Mouse (Mus musculus) C2C12 (cell line): ENCODE results near the gene Wwp2. TPM values are rescaled to one million over a fixed set of nuclear protein-coding genes. Genes with fewer than 3 reads are reported as not detected.

Experiments used
- H3K27me3 ChIP-seq: one replicate; pipeline ENCODE4 v1.6.1; 2011; ENCODE audit not compliant: control insufficient read depth, insufficient read depth, insufficient read length
- H3K36me3 ChIP-seq: one replicate; pipeline ENCODE4 v1.6.1; 2011; ENCODE audit not compliant: control insufficient read depth, insufficient read depth
- H3K4me3 ChIP-seq: one replicate; pipeline ENCODE4 v1.5.1; 2011; ENCODE audit warnings: mild to moderate bottlenecking, control low read depth; ENCODE audit not compliant: poor library complexity, insufficient read depth, severe bottlenecking
- H3K79me2 ChIP-seq: one replicate; pipeline ENCODE4 v1.6.1; 2011; ENCODE audit not compliant: control insufficient read depth, insufficient read depth
- H3K79me3 ChIP-seq: one replicate; pipeline ENCODE4 v1.6.1; 2011; ENCODE audit warnings: low read depth, control low read depth
- H3ac ChIP-seq: one replicate; pipeline ENCODE3; 2011; ENCODE audit warnings: low read depth; ENCODE audit not compliant: control insufficient read depth, insufficient read length
- CEBPB ChIP-seq: IDR thresholded peaks from one replicate; pipeline ENCODE4 v1.6.1; 2011; ENCODE audit warnings: low read depth, mild to moderate bottlenecking, control low read depth, moderate library complexity
- CTCF ChIP-seq: IDR thresholded peaks from one replicate; pipeline ENCODE4 v1.5.1; 2011; ENCODE audit not compliant: control insufficient read depth, insufficient read depth, insufficient read length
- FOSL1 ChIP-seq: IDR thresholded peaks from one replicate; pipeline ENCODE4 v1.8.0; 2011; ENCODE audit warnings: mild to moderate bottlenecking, low read length; ENCODE audit not compliant: poor library complexity, insufficient read depth, severe bottlenecking
- MAX ChIP-seq: IDR thresholded peaks from one replicate; pipeline ENCODE4 v1.6.1; 2011; ENCODE audit warnings: mild to moderate bottlenecking, control low read depth
- MYOD1 ChIP-seq: IDR thresholded peaks from one replicate; pipeline ENCODE4 v1.6.1; 2011; ENCODE audit warnings: low read depth; ENCODE audit not compliant: control insufficient read depth, insufficient read length
- MYOG ChIP-seq: IDR thresholded peaks from one replicate; pipeline ENCODE4 v1.6.1; 2011; ENCODE audit not compliant: control insufficient read depth, insufficient read length; ENCODE audit errors: extremely low read depth
- USF1 ChIP-seq: IDR thresholded peaks from one replicate; pipeline ENCODE4 v1.6.1; 2011; ENCODE audit warnings: low read depth, mild to moderate bottlenecking, control low read depth, moderate library complexity
- polyA plus RNA-seq: library from polyadenylated mRNA; unstranded; fragments of >200 nt; fragmentation: generic; extraction: Trizol; gene quantifications from one replicate; pipeline ENCODE4 v1.2.1, GENCODE M21; 2012; ENCODE audit warnings: missing spikeins

Gene Wwp2
- polyA plus RNA-seq, 1 experiment = 78.8 TPM

GRCm38 (mm10) chr8:107417001-107417400, 19.2 kb upstream of the Wwp2 start:
- peaks cover 66% of the 10 kb centered on the region for H3K79me2 ChIP-seq
- H3K79me3 ChIP-seq = peaks cover 30% of the 10 kb centered on the region
- TF ChIP-seq MAX (no peak), CEBPB (no peak), MYOG (no peak), CTCF (no peak)
- H3ac ChIP-seq = no peak overlapping the region
- no peaks in the 10 kb centered on the region for H3K27me3 ChIP-seq
- no peak overlapping the region for H3K4me3 ChIP-seq
- peaks cover 97% of the 10 kb centered on the region for H3K36me3 ChIP-seq

- Histone ChIP-seq H3K79me2 (peaks cover 57% of the 10 kb centered on the region), H3K4me3 (peak overlapping the region; percentile 87), H3K36me3 (peaks cover 44% of the 10 kb centered on the region), H3ac (peak overlapping the region; percentile 100), H3K27me3 (no peaks in the 10 kb centered on the region), H3K79me3 (peaks cover 48% of the 10 kb centered on the region)
- no peak for TF ChIP-seq FOSL1
- no peak for TF ChIP-seq USF1
- no peak for TF ChIP-seq MAX
- no peak for TF ChIP-seq CEBPB
- TF ChIP-seq MYOD1 = no peak
- TF ChIP-seq MYOG = no peak
- TF ChIP-seq CTCF = no peak
These were observed 12.0 kb upstream of the Wwp2 start for GRCm38 (mm10) chr8:107424176-107424575.

GRCm38 (mm10) chr8:107424597-107425229, 11.5 kb upstream of the Wwp2 start, which contains the start of gene Nob1:
Nob1 (minus strand) TSS chr8:107425051.
- Histone ChIP-seq H3K4me3 (peak within 1 kb of the TSS; percentile 87), H3K79me2 (peaks cover 52% of the 10 kb centered on the region), H3K36me3 (peaks cover 41% of the 10 kb centered on the region), H3ac (peak within 1 kb of the TSS; percentile 100), H3K27me3 (no peaks in the 10 kb centered on the region), H3K79me3 (peaks cover 47% of the 10 kb centered on the region)
- peak; percentile 94 for TF ChIP-seq MAX
- peak; percentile 97 for TF ChIP-seq CTCF
- no peak for TF ChIP-seq MYOG
- peak; percentile 80 for TF ChIP-seq MYOD1

- H3K79me2 ChIP-seq = peaks cover 47% of the 10 kb centered on the region
- H3K4me3 ChIP-seq = no peak overlapping the region
- H3K36me3 ChIP-seq = peaks cover 36% of the 10 kb centered on the region
- peaks cover 43% of the 10 kb centered on the region for H3K79me3 ChIP-seq
- no peaks in the 10 kb centered on the region for H3K27me3 ChIP-seq
- no peak overlapping the region for H3ac ChIP-seq
- TF ChIP-seq MYOD1 (no peak), CTCF (no peak), CEBPB (no peak), FOSL1 (no peak), USF1 (no peak), MYOG (no peak), MAX (no peak)
These were observed 11.0 kb upstream of the Wwp2 start for GRCm38 (mm10) chr8:107425230-107425597.

- Histone ChIP-seq H3K27me3 (no peaks in the 10 kb centered on the region), H3K4me3 (no peak overlapping the region), H3K36me3 (no peaks in the 10 kb centered on the region), H3K79me2 (no peaks in the 10 kb centered on the region), H3ac (no peak overlapping the region), H3K79me3 (no peaks in the 10 kb centered on the region)
- TF ChIP-seq CTCF (no peak), USF1 (no peak), MAX (no peak), CEBPB (no peak), MYOG (no peak), FOSL1 (no peak), MYOD1 (no peak)
These were observed 5.3 kb upstream of the Wwp2 start for GRCm38 (mm10) chr8:107430821-107431220.

- Histone ChIP-seq H3K36me3 (no peaks in the 10 kb centered on the region), H3K79me2 (peaks cover 34% of the 10 kb centered on the region), H3K79me3 (no peaks in the 10 kb centered on the region), H3K27me3 (no peaks in the 10 kb centered on the region), H3K4me3 (peak overlapping the region; percentile 67), H3ac (no peak overlapping the region)
- TF ChIP-seq CEBPB = no peak
- no peak for TF ChIP-seq CTCF
- no peak for TF ChIP-seq FOSL1
- no peak for TF ChIP-seq MAX
- TF ChIP-seq MYOG = no peak
- TF ChIP-seq MYOD1 = no peak
- no peak for TF ChIP-seq USF1
These were observed 674 bp upstream of the Wwp2 start for GRCm38 (mm10) chr8:107435421-107435961.
